Mouse (Mus musculus): ENCODE results near the gene Ralgps1.

DNA sequence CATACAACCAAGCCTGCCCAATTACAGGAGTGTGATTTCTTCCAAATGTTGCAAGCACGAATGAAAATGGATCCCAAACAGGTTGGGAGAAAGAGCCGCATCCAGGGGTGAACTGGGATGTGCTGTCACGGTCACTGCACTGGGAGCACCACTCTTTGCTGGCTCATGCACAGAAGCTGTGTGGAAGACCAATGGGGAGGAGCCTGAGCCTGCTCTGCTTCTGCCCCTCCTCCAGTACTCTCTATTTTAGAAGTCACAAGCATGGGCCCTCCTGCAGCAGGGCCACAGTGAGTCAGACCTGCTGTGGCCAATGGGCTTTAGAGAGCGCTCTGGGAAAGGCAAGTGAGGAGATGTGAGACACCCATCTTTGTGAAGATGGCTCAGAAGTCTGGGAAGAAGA lies 25.3 kb downstream of the Ralgps1 start:
- TF ChIP-seq CTCF (IDR thresholded peaks at IDR 0.05; ENCODE audit: borderline replicate concordance, insufficient read depth, low read depth, low read length) (no peak), POLR2A (IDR thresholded peaks at IDR 0.05; ENCODE audit: borderline replicate concordance, insufficient read depth, low read length) (no peak)

Data from cerebellum, adult 2 months (tissue).